ENCODE assay signal across 15 mouse cellular contexts in the genomic region with DNA sequence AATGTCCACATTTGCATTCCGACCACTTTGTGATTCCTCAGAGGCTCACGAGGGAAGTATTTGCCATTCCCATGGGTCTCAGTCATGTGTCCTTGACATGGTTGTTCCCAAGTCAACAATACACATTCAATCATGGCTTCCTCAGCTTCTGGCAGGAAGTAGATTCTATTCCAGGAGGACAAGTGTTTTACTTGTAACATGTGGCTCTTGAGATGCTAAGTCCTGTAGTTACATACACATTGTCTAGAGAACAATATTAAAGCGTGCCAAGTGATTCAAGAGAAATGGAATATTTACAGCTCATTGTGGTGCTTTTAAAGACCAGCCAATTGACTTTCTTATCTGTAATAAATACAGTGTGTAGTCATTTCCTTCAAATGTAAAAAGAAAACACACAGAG.
"Had no signal": no experiment of that assay in that cellular context is flagged by ENCODE, and none has a peak within 500 bp of the region (broad histone marks: within the 10 kb centered on the region; RNA-seq: fewer than 3 reads in every experiment).

No protein-coding gene starts in this region.

- H3K9ac ChIP-seq: liver, embryonic 12.5 days; liver, embryonic 14.5 days; lung, embryonic 14.5 days; midbrain, embryonic 13.5 days; midbrain, embryonic 15.5 days; neural tube, embryonic 12.5 days; stomach, embryonic 15.5 days had no signal

- H3K4me3 ChIP-seq: liver, embryonic 12.5 days; megakaryocyte, embryonic 14.5 days; midbrain, embryonic 13.5 days; midbrain, embryonic 15.5 days; neural tube, embryonic 12.5 days; stomach, embryonic 15.5 days had no signal

- H3K27ac ChIP-seq: liver, embryonic 12.5 days; liver, embryonic 14.5 days; macrophage; midbrain, embryonic 13.5 days; midbrain, embryonic 15.5 days; neural tube, embryonic 12.5 days; stomach, embryonic 15.5 days; stomach, postnatal 0 days had no signal

- H3K9me3 ChIP-seq: liver, embryonic 12.5 days; megakaryocyte, embryonic 14.5 days; midbrain, embryonic 13.5 days; midbrain, embryonic 15.5 days; neural tube, embryonic 12.5 days; stomach, embryonic 15.5 days had no signal

- H3K4me2 ChIP-seq: liver, embryonic 12.5 days; lung, embryonic 14.5 days; midbrain, embryonic 11.5 days; midbrain, embryonic 13.5 days; midbrain, embryonic 15.5 days; neural tube, embryonic 12.5 days; stomach, embryonic 15.5 days had no signal

- ATAC-seq: liver, embryonic 12.5 days; midbrain, embryonic 13.5 days; midbrain, embryonic 15.5 days had no signal

- DNase-seq: lung, embryonic 14.5 days; right cerebral cortex, postnatal 14 days; thymus, adult 2 months; thymus, postnatal 25 days; thymus, postnatal 4 days had no signal

- H3K4me1 ChIP-seq: liver, embryonic 12.5 days; megakaryocyte, embryonic 14.5 days; midbrain, embryonic 13.5 days; midbrain, embryonic 15.5 days; neural tube, embryonic 12.5 days; stomach, embryonic 15.5 days had no signal

- H3K36me3 ChIP-seq: liver, embryonic 12.5 days; midbrain, embryonic 13.5 days; midbrain, embryonic 15.5 days; neural tube, embryonic 12.5 days; stomach, embryonic 15.5 days had no signal

- H3K27me3 ChIP-seq: liver, embryonic 12.5 days; megakaryocyte, embryonic 14.5 days; midbrain, embryonic 13.5 days; midbrain, embryonic 15.5 days; neural tube, embryonic 12.5 days; stomach, embryonic 15.5 days had no signal
